Mouse (Mus musculus) MEL (cell line): ENCODE measurements around the gene Pnkp. TPM values are rescaled to one million over a fixed set of nuclear protein-coding genes. Genes with fewer than 3 reads are reported as not detected.

Source experiments
- DNase-seq: peaks from one replicate; pipeline ENCODE4 v3.0.0; 2011; ENCODE audit warnings: low read depth, low spot score
- H3K27ac ChIP-seq: 2 replicates; pipeline ENCODE4 v1.5.1; 2012; ENCODE audit warnings: low read depth, mild to moderate bottlenecking, control low read depth, low read length, moderate library complexity; ENCODE audit not compliant: control insufficient read depth
- H3K27me3 ChIP-seq, 2 experiments: fragments of 150-350 bp in 1 of 2; sonication (generic) in 1 of 2; 2 replicates each; pipeline ENCODE4 v1.6.1; 2012; ENCODE audit warnings: low read length in 2 of 2, mild to moderate bottlenecking in 2 of 2, improper control_type of control experiment in 1 of 2, moderate library complexity in 1 of 2; ENCODE audit not compliant: insufficient read depth in 2 of 2, control insufficient read depth in 1 of 2
- H3K36me3 ChIP-seq, 2 experiments: 2 replicates each; pipeline ENCODE4 v1.6.1; 2012 to 2014; ENCODE audit warnings: low read length in 2 of 2, improper control_type of control experiment in 1 of 2, inconsistent platforms in 1 of 2, mild to moderate bottlenecking in 1 of 2; ENCODE audit not compliant: insufficient read depth in 2 of 2, control insufficient read depth in 1 of 2
- H3K4me1 ChIP-seq, 2 experiments: fragments of 150-350 bp in 1 of 2; sonication (generic) in 1 of 2; 2 replicates each; pipeline ENCODE4 v1.6.1; 2012; ENCODE audit warnings: low read length in 2 of 2, improper control_type of control experiment in 1 of 2, mild to moderate bottlenecking in 1 of 2; ENCODE audit not compliant: insufficient read depth in 2 of 2, control insufficient read depth in 1 of 2
- H3K4me3 ChIP-seq, 2 experiments: fragments of 150-350 bp in 1 of 2; sonication (generic) in 1 of 2; 2 replicates each; pipeline ENCODE4 v1.5.1; 2012; ENCODE audit warnings: low read depth in 2 of 2, low read length in 2 of 2, mild to moderate bottlenecking in 2 of 2, moderate library complexity in 2 of 2, control low read depth in 1 of 2, improper control_type of control experiment in 1 of 2; ENCODE audit not compliant: control insufficient read depth in 1 of 2, insufficient read depth in 1 of 2
- H3K79me2 ChIP-seq: 2 replicates; pipeline ENCODE4 v1.6.1; 2012; ENCODE audit warnings: mild to moderate bottlenecking, low read length, moderate library complexity; ENCODE audit not compliant: control insufficient read depth, poor library complexity, insufficient read depth
- H3K9ac ChIP-seq: 2 replicates; pipeline ENCODE4 v1.6.1; 2012; ENCODE audit warnings: low read depth, mild to moderate bottlenecking, control low read depth, low read length, moderate library complexity; ENCODE audit not compliant: control insufficient read depth, poor library complexity, severe bottlenecking
- H3K9me3 ChIP-seq: fragments of 150-350 bp; sonication (generic); replicated peaks from 2 replicates; pipeline ENCODE4 v1.6.1; 2012; ENCODE audit warnings: mild to moderate bottlenecking, low read length, improper control_type of control experiment, moderate library complexity; ENCODE audit not compliant: insufficient read depth
- CHD2 ChIP-seq: IDR thresholded peaks from 2 replicates; pipeline ENCODE4 v1.6.1; 2011; ENCODE audit warnings: low read length, improper control_type of control experiment
- CTCF ChIP-seq, 3 experiments: IDR thresholded peaks in 2 of 3; conservative IDR thresholded peaks in 1 of 3; 2 replicates each; pipeline ENCODE4 v1.5.1; 2011 to 2012; ENCODE audit warnings: low read length in 3 of 3, low read depth in 2 of 3, mild to moderate bottlenecking in 2 of 3, improper control_type of control experiment in 1 of 3, inconsistent platforms in 1 of 3, mixed read lengths in 1 of 3, moderate library complexity in 1 of 3; ENCODE audit not compliant: control insufficient read depth in 1 of 3, insufficient read depth in 1 of 3, poor library complexity in 1 of 3, severe bottlenecking in 1 of 3
- JUND ChIP-seq: IDR thresholded peaks from 2 replicates; pipeline ENCODE4 v1.6.1; 2011; ENCODE audit warnings: low read depth, mild to moderate bottlenecking, improper control_type of control experiment, low read length
- KAT2A ChIP-seq: conservative IDR thresholded peaks from 2 replicates; pipeline ENCODE4 v1.6.1; 2012; ENCODE audit warnings: low read depth, low read length, improper control_type of control experiment, inconsistent platforms
- MAX ChIP-seq: IDR thresholded peaks from 2 replicates; pipeline ENCODE4 v1.6.1; 2011; ENCODE audit warnings: low read length, improper control_type of control experiment
- MAZ ChIP-seq: IDR thresholded peaks from 2 replicates; pipeline ENCODE4 v1.6.1; 2012; ENCODE audit warnings: low read depth, mild to moderate bottlenecking, inconsistent platforms, low read length, improper control_type of control experiment
- MEF2A ChIP-seq: IDR thresholded peaks from 2 replicates; pipeline ENCODE4 v1.6.1; 2014; ENCODE audit warnings: low read depth, mild to moderate bottlenecking, inconsistent platforms, low read length, improper control_type of control experiment; ENCODE audit not compliant: poor library complexity, insufficient replicate concordance, severe bottlenecking; ENCODE audit errors: extremely low read depth
- MXI1 ChIP-seq: IDR thresholded peaks from 2 replicates; pipeline ENCODE4 v1.6.1; 2011; ENCODE audit warnings: mild to moderate bottlenecking, low read depth, low read length, improper control_type of control experiment
- MYB ChIP-seq: IDR thresholded peaks from 2 replicates; pipeline ENCODE4 v1.6.1; 2011; ENCODE audit warnings: mild to moderate bottlenecking, low read depth, low read length, improper control_type of control experiment
- POLR2AphosphoS2 ChIP-seq: IDR thresholded peaks from 2 replicates; pipeline ENCODE4 v1.6.1; 2011; ENCODE audit warnings: low read length, improper control_type of control experiment
- TAL1 ChIP-seq: IDR thresholded peaks from 2 replicates; pipeline ENCODE4 v1.6.1; 2012; ENCODE audit warnings: mild to moderate bottlenecking, inconsistent platforms, low read length, moderate library complexity, mixed read lengths
- TBP ChIP-seq: IDR thresholded peaks from 2 replicates; pipeline ENCODE4 v1.8.0; 2011; ENCODE audit warnings: low read depth, low read length, improper control_type of control experiment
- ZC3H11A ChIP-seq: IDR thresholded peaks from 2 replicates; pipeline ENCODE4 v1.6.1; 2012; ENCODE audit warnings: low read depth, mild to moderate bottlenecking, inconsistent platforms, low read length, improper control_type of control experiment
- ZKSCAN1 ChIP-seq: IDR thresholded peaks from 2 replicates; pipeline ENCODE4 v1.6.1; 2012; ENCODE audit warnings: low read depth, mild to moderate bottlenecking, inconsistent platforms, low read length, improper control_type of control experiment, moderate library complexity
- ZMIZ1 ChIP-seq: IDR thresholded peaks from 2 replicates; pipeline ENCODE4 v1.6.1; 2012; ENCODE audit warnings: low read depth, mild to moderate bottlenecking, inconsistent platforms, low read length, improper control_type of control experiment, moderate library complexity
- polyA plus RNA-seq, 2 experiments: library from polyadenylated mRNA; stranded (reverse) in 1 of 2; unstranded in 1 of 2; fragments of >175 nt in 1 of 2; fragments of >200 nt in 1 of 2; gene quantifications; 2 replicates each; pipeline versions ENCODE4 v1.2.1 to v1.2.4; 2012; ENCODE audit warnings: low replicate concordance in 2 of 2, low read depth in 1 of 2; ENCODE audit not compliant: insufficient read length in 2 of 2, insufficient read depth in 1 of 2, missing spikeins in 1 of 2
- total RNA-seq: library from RNA; depleted of rRNA; stranded (reverse); fragments of 300-350 nt; gene quantifications from 2 replicates; pipeline ENCODE4 v1.2.3, GENCODE M21; 2012

Pnkp gene
- total and polyA plus RNA-seq, 3 experiments: 39.3 to 45.6 TPM; not detected in 1

DNA sequence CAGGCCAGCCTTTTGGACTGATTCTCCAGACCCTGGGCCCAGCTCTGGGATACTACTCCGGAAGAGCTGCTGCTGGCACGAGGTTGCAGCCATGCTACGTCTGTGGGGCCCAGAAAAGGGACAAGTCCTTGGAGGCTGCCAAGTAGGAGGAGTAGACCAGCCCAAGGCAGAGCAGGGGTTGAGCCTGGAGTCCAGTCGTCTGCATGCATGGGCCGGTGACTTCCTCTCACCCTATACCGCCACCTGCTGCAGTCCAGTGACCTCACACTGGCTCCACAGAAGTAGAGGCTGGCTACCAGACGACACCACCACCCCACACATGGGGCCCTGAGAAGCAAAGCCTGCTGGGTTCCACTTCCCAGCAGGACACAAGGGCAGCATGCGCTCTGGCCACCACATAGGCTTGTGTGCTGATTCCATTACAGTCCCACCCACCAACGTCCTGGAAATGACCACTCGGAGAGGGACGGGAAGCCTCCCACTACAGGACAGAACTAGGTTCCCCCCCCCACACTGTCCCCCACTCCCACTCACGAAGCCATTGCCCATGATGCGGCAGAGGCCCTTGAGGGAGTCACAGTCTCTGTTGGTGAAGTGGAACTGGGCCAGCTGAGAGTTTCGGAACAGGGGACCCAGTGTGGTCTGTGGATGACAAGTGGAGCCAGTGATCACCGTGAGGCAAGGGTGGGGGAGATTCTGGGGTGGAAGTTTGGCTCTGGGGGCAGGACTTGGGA lies 9.5 kb downstream of the Pnkp start:
- Histone ChIP-seq H3K27me3 (no peaks in the 10 kb centered on the region), H3K36me3 (no peaks in the 10 kb centered on the region; a peak in 1 of 4 replicates), H3K79me2 (peaks cover 9% of the 10 kb centered on the region), H3K4me1 (peaks cover 3 to 4% of the 10 kb centered on the region in 2 experiments; a peak in 3 of 4 replicates), H3K27ac (peak overlapping the region; percentile 37), H3K4me3 (no peak overlapping the region), H3K9ac (no peak overlapping the region), H3K9me3 (no peaks in the 10 kb centered on the region)
- peak; percentile 36 for DNase-seq
- TF ChIP-seq CTCF (IDR thresholded peaks at IDR 0.05 in 2 of 3, conservative IDR thresholded peaks at IDR 0.05 in 1 of 3; ENCODE audit: control insufficient read depth in 1 of 3, insufficient read depth in 1 of 3, low read depth in 2 of 3, low read length in 3 of 3, poor library complexity in 1 of 3, severe bottlenecking in 1 of 3) (0 out of 6 replicates have a peak, but pooled peaks of 1 of the 3 experiments have one; percentile 7), TAL1 (no peak)
- TF ChIP-seq, all 39 proteins: peak for 1

DNA sequence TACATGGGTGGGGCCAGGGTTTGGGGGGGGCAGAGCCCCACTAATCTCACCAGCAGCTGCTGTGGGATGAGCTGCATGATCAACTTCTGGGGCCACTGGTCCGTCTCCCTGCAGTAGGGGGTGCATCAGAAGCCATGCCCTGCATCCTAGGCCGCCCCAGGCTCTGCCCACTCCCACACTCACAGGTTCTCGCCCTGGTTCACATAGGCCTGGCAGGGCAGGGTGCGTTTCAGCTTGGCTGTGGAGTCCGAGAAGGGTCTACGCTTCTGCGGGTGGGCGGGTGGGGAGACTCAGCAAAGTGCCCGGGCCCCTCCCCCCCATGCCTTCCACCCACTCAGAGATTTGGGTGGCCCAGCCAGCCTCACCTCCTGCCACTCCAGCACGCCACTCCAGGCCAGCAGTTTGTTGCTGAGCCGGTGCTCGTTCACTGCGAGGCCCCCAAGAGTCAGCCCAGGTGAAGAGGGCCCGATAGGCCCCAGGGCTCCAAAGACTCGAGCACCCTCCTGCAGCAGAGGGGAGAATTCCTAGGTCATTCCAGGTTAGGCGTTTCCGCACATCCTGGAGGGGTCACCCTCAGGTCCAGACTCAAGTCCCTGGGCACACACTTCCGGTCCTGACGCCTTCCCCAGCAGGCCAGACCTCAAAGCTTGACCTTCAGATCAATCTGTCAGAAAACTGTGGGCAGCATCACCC lies 10.2 kb downstream of the Pnkp start:
- TF ChIP-seq JUND (no peak), POLR2AphosphoS2 (no peak), MAZ (no peak), MEF2A (no peak), MYB (no peak), CHD2 (no peak), ZC3H11A (no peak), MXI1 (no peak), KAT2A (no peak), TBP (no peak), ZMIZ1 (no peak), ZKSCAN1 (no peak), MAX (no peak)
- TF ChIP-seq, all 39 proteins: peak for 0
- Histone ChIP-seq H3K27ac (no peak overlapping the region), H3K4me3 (no peak overlapping the region), H3K4me1 (peaks cover 3 to 4% of the 10 kb centered on the region in 2 experiments; a peak in 3 of 4 replicates), H3K36me3 (no peaks in the 10 kb centered on the region; a peak in 1 of 4 replicates), H3K79me2 (peaks cover 9% of the 10 kb centered on the region), H3K27me3 (no peaks in the 10 kb centered on the region), H3K9me3 (no peaks in the 10 kb centered on the region), H3K9ac (no peak overlapping the region)
- no peak for DNase-seq
